Mouse (Mus musculus) right cerebral cortex, postnatal 10 days (tissue): ENCODE measurements at regions not wholly inside any gene's neighbourhood (a gene's known extent, or its start where the extent isn't known, plus 50 kb on each side); places are given as distances from the start of the nearest gene placed in this dataset.

ENCODE experiments used
- DNase-seq, 2 experiments: peaks; one replicate each; pipeline ENCODE4 v3.0.0; 2021; ENCODE audit warnings: low spot score in 2 of 2

DNA sequence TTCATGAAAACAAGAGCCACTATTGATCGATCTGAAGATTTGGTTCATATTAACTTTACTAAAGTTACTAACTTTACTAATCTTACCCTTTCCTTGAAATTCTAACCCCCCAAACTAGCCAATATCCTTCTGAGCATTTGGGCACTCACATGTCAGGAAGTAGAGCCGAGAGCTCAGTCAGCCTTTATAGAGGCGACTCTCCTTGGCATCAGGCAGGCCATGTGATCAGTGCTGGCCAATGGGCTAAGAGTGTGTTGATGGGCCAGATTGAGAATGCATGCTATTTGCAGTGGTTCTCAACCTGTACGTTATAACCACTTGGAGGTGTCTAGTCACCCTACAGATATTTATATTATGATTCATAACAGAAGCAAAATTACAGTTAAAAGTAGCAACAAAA lies 69.6 kb upstream of the Slc35b4 start:
- no peak for DNase-seq

DNA sequence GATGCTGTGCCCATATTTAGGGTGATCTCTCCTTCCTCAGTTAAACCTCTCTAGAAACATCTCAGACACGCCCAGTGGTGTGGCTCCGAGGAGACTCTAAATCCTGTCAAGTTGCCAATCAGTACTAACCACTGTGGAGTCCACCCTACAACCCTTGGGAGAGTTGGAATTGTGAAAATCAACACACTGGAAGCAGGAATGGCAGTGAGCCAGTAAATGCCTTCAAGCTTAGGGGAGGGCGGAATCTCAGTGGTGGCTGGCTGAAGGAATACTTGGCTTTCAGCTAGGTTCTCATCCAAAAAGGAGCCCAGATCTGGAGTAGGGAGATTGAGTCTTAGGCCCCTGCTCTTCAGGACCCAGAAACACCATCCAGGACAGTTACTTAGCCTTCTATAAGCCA lies 66.1 kb upstream of the Slc35b4 start:
- no peak for DNase-seq

DNA sequence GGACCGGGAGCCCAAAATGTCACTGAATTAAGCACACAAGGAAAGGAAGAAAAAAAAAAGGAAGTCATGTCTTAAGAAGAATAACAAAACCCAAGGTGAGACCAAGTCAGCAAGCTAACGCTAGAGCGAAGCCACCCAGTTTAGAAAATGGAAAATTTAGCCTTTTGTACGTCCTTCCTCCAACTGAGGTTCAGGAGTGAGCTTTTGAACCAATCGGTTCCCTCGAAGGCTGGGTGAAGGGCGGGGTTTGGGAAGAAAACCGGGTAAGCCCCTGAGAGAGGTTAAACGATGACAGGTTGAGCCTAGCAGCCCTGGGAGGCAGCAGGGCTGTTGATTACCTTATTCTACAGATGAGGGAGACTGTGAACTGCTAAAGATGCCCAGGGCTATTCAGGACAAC lies 65.6 kb upstream of the Slc35b4 start:
- DNase-seq, result no peak

DNA sequence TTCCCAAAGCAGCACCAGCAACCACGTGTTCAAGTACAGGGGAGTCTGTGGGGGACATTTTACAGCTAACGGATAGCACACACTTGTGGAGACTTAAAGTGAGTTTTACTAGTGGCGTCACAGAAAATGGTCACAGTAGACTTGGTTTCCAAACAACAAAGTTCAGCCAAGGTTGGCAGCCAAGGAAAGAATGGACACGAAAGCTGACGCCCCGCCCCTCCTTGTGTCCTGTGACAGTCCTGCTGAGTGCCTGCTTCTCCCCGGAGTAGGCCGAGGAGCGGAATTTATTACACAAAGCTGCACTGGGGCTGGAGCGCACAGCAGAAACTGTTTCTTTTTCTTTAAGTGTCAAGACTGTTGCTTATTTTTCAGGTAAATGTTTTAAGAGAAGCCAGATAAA lies 58.2 kb upstream of the Slc35b4 start:
- no peak for DNase-seq

DNA sequence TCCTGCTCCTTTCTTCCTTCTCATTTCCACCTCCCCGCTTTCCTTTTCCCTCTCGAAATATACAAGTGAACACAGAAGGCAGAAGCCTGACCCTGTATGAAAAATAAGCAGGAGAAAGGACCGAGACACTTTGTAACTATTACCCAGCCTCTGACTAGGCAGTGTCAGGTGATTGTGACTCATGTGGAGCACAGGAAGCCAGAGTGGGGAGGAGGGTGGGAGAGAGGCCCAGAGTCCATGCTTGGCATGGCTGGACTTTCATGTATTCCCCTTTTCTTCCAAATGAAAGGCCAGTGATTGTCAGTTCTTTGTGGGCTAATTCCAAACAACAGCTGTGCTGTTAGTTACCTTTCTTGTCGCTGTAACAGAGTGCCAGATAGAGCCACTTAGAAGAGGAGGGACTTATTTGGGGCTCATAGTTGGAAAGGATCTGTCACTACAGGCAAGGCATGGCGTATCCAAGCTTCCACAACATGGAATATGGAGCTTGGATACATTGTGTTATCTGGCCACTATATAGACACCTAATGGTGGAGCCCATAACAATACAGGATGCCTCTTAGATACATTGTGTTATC lies 57.6 kb upstream of the Slc35b4 start:
- DNase-seq, result no peak

DNA sequence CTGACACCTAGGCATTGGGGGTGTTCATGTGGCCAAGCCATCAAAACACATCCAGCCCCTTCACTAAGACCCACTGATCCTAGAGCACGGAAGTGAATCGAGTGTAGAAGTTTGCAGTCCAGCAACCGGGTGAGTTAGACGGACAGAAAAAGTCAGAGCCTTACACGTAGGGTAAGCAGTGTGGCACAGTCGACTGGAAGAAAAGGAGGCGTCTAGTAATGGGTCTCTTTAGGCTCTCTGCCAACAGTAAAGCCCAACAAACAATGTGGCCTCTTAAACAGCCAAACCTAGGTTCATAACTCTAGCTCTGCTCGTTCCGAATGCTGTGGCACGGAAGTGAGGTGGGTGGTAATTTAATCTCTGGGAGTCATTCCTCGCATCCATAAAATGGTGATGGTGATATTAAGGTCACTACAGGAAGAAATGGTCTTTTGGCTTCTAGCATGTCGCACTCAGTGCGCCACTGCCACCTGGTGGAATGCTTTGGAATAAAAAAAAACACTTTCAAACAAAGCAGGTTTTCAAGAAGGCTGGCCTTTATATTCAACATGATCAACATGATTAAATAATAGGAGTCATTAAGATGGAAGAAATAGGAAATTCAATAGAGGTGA lies 54.0 kb upstream of the Slc35b4 start:
- DNase-seq, result peak; percentile 47 to 79

- no peak for DNase-seq
These were observed 50.2 kb upstream of the Slc35b4 start for GRCm38 (mm10) chr6:34227131-34227530.
